Mouse (Mus musculus) stomach, postnatal 0 days (tissue): ENCODE measurements at regions not wholly inside any gene's neighbourhood (a gene's known extent, or its start where the extent isn't known, plus 50 kb on each side); places are given as distances from the start of the nearest gene placed in this dataset.
A peak's percentile ranks its signal among the peaks of the same experiment; 100 is the strongest.

Experiments
- CTCF ChIP-seq: IDR thresholded peaks from 2 replicates; pipeline ENCODE4 v1.5.1; 2016; ENCODE audit warnings: antibody characterized with exemption, low read depth, mild to moderate bottlenecking, moderate library complexity
- EP300 ChIP-seq: optimal IDR thresholded peaks from 2 replicates; pipeline ENCODE3; 2016; ENCODE audit warnings: antibody characterized with exemption

GRCm38 (mm10) chr3:16816814-16817213 is 810.6 kb upstream of the Gm5150 start:
- peak; percentile 24; the same call in 1 of the 2 replicates for TF ChIP-seq CTCF
- no peak for TF ChIP-seq EP300
